Mouse (Mus musculus) hindbrain, embryonic 14.5 days (tissue): ENCODE measurements around the gene Tacc2. TPM values are rescaled to one million over a fixed set of nuclear protein-coding genes. Genes with fewer than 3 reads are reported as not detected.
"Not testable (repeated sequence)": the region's sequence is repeated elsewhere in the genome, so short reads cannot be mapped to it uniquely, and the experiment has no call there.

Experiments used
- ATAC-seq: fragments of 200-750 bp; cut with Nextera tagmentation; 2 replicates; pipeline ENCODE4 v1.8.0; 2017; ENCODE audit warnings: moderate number of reproducible peaks, mild to moderate bottlenecking, moderate TSS enrichment, moderate library complexity; ENCODE audit not compliant: low FRiP score
- DNase-seq: peaks from one replicate; pipeline ENCODE4 v3.0.0-alpha.2; 2015; ENCODE audit warnings: low spot score
- H3K27ac ChIP-seq: fragments of 300-500 bp; sonication (generic); 2 replicates; pipeline ENCODE4 v1.5.1; 2014; ENCODE audit warnings: mild to moderate bottlenecking, moderate library complexity
- H3K27me3 ChIP-seq: fragments of 300-500 bp; sonication (generic); 2 replicates; pipeline ENCODE4 v1.6.1; 2014; ENCODE audit warnings: mild to moderate bottlenecking, low read length, mixed read lengths; ENCODE audit not compliant: control insufficient read depth, insufficient read depth
- H3K36me3 ChIP-seq: fragments of 300-500 bp; sonication (generic); replicated peaks from 2 replicates; pipeline ENCODE4 v1.6.1; 2014; ENCODE audit not compliant: control insufficient read depth, insufficient read depth
- H3K4me1 ChIP-seq: fragments of 300-500 bp; sonication (generic); replicated peaks from 2 replicates; pipeline ENCODE4 v1.6.1; 2014; ENCODE audit warnings: antibody characterized with exemption, low read length, mixed read lengths; ENCODE audit not compliant: control insufficient read depth, insufficient read depth
- H3K4me2 ChIP-seq: fragments of 300-500 bp; sonication (generic); replicated peaks from 2 replicates; pipeline ENCODE4 v1.6.1; 2014; ENCODE audit warnings: mild to moderate bottlenecking, moderate library complexity
- H3K4me3 ChIP-seq: fragments of 300-500 bp; sonication (generic); replicated peaks from 2 replicates; pipeline ENCODE4 v1.5.1; 2014; ENCODE audit warnings: mild to moderate bottlenecking, low read length
- H3K9ac ChIP-seq: fragments of 300-500 bp; sonication (generic); 2 replicates; pipeline ENCODE4 v1.6.1; 2014
- H3K9me3 ChIP-seq: fragments of 300-500 bp; sonication (generic); 2 replicates; pipeline ENCODE4 v1.6.1; 2016; ENCODE audit warnings: low read length; ENCODE audit not compliant: control insufficient read depth
- WGBS: fragments of 180-500 bp; shearing (Covaris S2); extraction: QIAGEN DNeasy Blood & Tissue Kit; methylation state at CpG from one replicate; pipeline ENCODE4 v1.1.7; 2014; 5-methylcytosine and 5-hydroxymethylcytosine counted together
- polyA plus RNA-seq: library from polyadenylated mRNA; unstranded; fragments of >200 nt; fragmentation: Nextera tagmentation; extraction: Ambion mirVana; gene quantifications from 2 replicates; pipeline ENCODE4 v1.2.1, GENCODE M21; 2014

Gene Tacc2
- polyA plus RNA-seq, 1 experiment from 2014 or later: 58.9 TPM

- H3K4me3 ChIP-seq: no peak overlapping the region
Measured at GRCm38 (mm10) chr7:130662869-130663268, 85.6 kb downstream of the Tacc2 start.

GRCm38 (mm10) chr7:130664037-130664436 is 86.8 kb downstream of the Tacc2 start:
- ATAC-seq (no peak), DNase-seq (no peak)
- Histone ChIP-seq H3K36me3 (no peaks in the 10 kb centered on the region), H3K4me3 (no peak overlapping the region), H3K27me3 (no peaks in the 10 kb centered on the region), H3K27ac (no peak overlapping the region), H3K9ac (no peak overlapping the region), H3K9me3 (0 out of 2 replicates have a peak, but pooled peaks cover 3% of the 10 kb centered on the region), H3K4me1 (peaks cover 7% of the 10 kb centered on the region), H3K4me2 (no peak overlapping the region)
- WGBS: 96% methylated on average over 5 of the region's 5 CpGs

More at GRCm38 (mm10) chr7:130662869-130663268, 85.6 kb downstream of the Tacc2 start:
- Histone ChIP-seq H3K27ac (no peak overlapping the region), H3K27me3 (no peaks in the 10 kb centered on the region), H3K9ac (no peak overlapping the region), H3K9me3 (0 out of 2 replicates have a peak, but pooled peaks cover 3% of the 10 kb centered on the region), H3K36me3 (no peaks in the 10 kb centered on the region), H3K4me1 (0 out of 2 replicates have a peak, but pooled peaks cover 4% of the 10 kb centered on the region), H3K4me2 (no peak overlapping the region)
- ATAC-seq: no peak
- WGBS: 72% methylated on average over 4 of the region's 4 CpGs
- no peak for DNase-seq

- Histone ChIP-seq H3K27me3 (no peaks in the 10 kb centered on the region), H3K27ac (no peak overlapping the region), H3K36me3 (no peaks in the 10 kb centered on the region), H3K9me3 (0 out of 2 replicates have a peak, but pooled peaks cover 3% of the 10 kb centered on the region), H3K4me3 (no peak overlapping the region), H3K4me1 (peaks cover 13% of the 10 kb centered on the region), H3K4me2 (no peak overlapping the region), H3K9ac (no peak overlapping the region)
- 90% methylated on average over 5 of the region's 5 CpGs for WGBS
- DNase-seq: no peak
- no peak for ATAC-seq
Measured at GRCm38 (mm10) chr7:130664629-130665028, 87.4 kb downstream of the Tacc2 start.

GRCm38 (mm10) chr7:130665358-130665757 is 88.1 kb downstream of the Tacc2 start:
- over 99% methylated on average over 9 of the region's 9 CpGs for WGBS
- ATAC-seq (no peak), DNase-seq (no peak)
- H3K9ac ChIP-seq: no peak overlapping the region
- no peak overlapping the region for H3K27ac ChIP-seq
- no peak overlapping the region for H3K4me2 ChIP-seq
- no peaks in the 10 kb centered on the region for H3K36me3 ChIP-seq
- H3K4me1 ChIP-seq: peaks cover 20% of the 10 kb centered on the region
- no peak overlapping the region for H3K4me3 ChIP-seq
- H3K9me3 ChIP-seq: 0 out of 2 replicates have a peak, but pooled peaks cover 3% of the 10 kb centered on the region
- no peaks in the 10 kb centered on the region for H3K27me3 ChIP-seq

- H3K9ac ChIP-seq, H3K36me3 ChIP-seq, H3K27me3 ChIP-seq, H3K9me3 ChIP-seq, ATAC-seq, H3K4me3 ChIP-seq, H3K4me2 ChIP-seq, DNase-seq: not testable (repeated sequence)
- 60% methylated on average over 1 of the region's 1 CpGs for WGBS
- peaks cover 29% of the 10 kb centered on the region for H3K4me1 ChIP-seq
- peak overlapping the region; percentile 86 for H3K27ac ChIP-seq
Measured at GRCm38 (mm10) chr7:130668013-130668412, 90.8 kb downstream of the Tacc2 start.

GRCm38 (mm10) chr7:130668729-130669281 is 91.6 kb downstream of the Tacc2 start:
- no peak overlapping the region for H3K9ac ChIP-seq
- peak; percentile 44 for DNase-seq
- H3K4me1 ChIP-seq: peaks cover 29% of the 10 kb centered on the region
- no peak overlapping the region for H3K4me2 ChIP-seq
- H3K9me3 ChIP-seq: no peaks in the 10 kb centered on the region
- ATAC-seq: no peak
- no peaks in the 10 kb centered on the region for H3K27me3 ChIP-seq
- no peak overlapping the region for H3K4me3 ChIP-seq
- H3K36me3 ChIP-seq: no peaks in the 10 kb centered on the region
- 43% methylated on average over 7 of the region's 7 CpGs for WGBS
- H3K27ac ChIP-seq: peak overlapping the region; percentile 86

GRCm38 (mm10) chr7:130669370-130669881 is 92.2 kb downstream of the Tacc2 start:
- no peaks in the 10 kb centered on the region for H3K27me3 ChIP-seq
- no peaks in the 10 kb centered on the region for H3K36me3 ChIP-seq
- H3K27ac ChIP-seq: peak overlapping the region; percentile 86
- WGBS: 34% methylated on average over 8 of the region's 8 CpGs
- ATAC-seq: peak; percentile 68
- no peaks in the 10 kb centered on the region for H3K9me3 ChIP-seq
- no peak overlapping the region for H3K4me3 ChIP-seq
- H3K4me2 ChIP-seq: no peak overlapping the region
- DNase-seq: peak; percentile 68
- peaks cover 29% of the 10 kb centered on the region for H3K4me1 ChIP-seq
- no peak overlapping the region for H3K9ac ChIP-seq

- H3K4me2 ChIP-seq: no peak overlapping the region
- WGBS: 72% methylated on average over 4 of the region's 4 CpGs
- no peaks in the 10 kb centered on the region for H3K9me3 ChIP-seq
- no peak overlapping the region for H3K4me3 ChIP-seq
- H3K9ac ChIP-seq: no peak overlapping the region
- no peak for ATAC-seq
- DNase-seq: no peak
- H3K36me3 ChIP-seq: no peaks in the 10 kb centered on the region
- H3K27ac ChIP-seq: peak overlapping the region; percentile 34; the same call in 1 of the 2 replicates
- H3K4me1 ChIP-seq: peaks cover 29% of the 10 kb centered on the region
- H3K27me3 ChIP-seq: no peaks in the 10 kb centered on the region
Measured at GRCm38 (mm10) chr7:130670358-130670757, 93.1 kb downstream of the Tacc2 start.

- peaks cover 29% of the 10 kb centered on the region for H3K4me1 ChIP-seq
- H3K27ac ChIP-seq: no peak overlapping the region
- DNase-seq: no peak
Measured at GRCm38 (mm10) chr7:130671301-130671700, 94.1 kb downstream of the Tacc2 start.

More at GRCm38 (mm10) chr7:130671301-130671700, 94.1 kb downstream of the Tacc2 start:
- H3K4me2 ChIP-seq: no peak overlapping the region
- 45% methylated on average over 6 of the region's 6 CpGs for WGBS
- no peak overlapping the region for H3K4me3 ChIP-seq
- H3K27me3 ChIP-seq: no peaks in the 10 kb centered on the region
- no peaks in the 10 kb centered on the region for H3K36me3 ChIP-seq
- no peaks in the 10 kb centered on the region for H3K9me3 ChIP-seq
- ATAC-seq: no peak
- no peak overlapping the region for H3K9ac ChIP-seq
